Mouse (Mus musculus) kidney, adult 2 months (tissue): ENCODE measurements around the gene Atp4a. TPM values are rescaled to one million over a fixed set of nuclear protein-coding genes. Genes with fewer than 3 reads are reported as not detected.

Experiments
- DNase-seq: peaks from one replicate; pipeline ENCODE4 v3.0.0; 2021
- H3K27ac ChIP-seq: fragments of 200-500 bp; 2 replicates; pipeline ENCODE4 v1.5.1; 2012; ENCODE audit warnings: low read depth, low read length, control low read depth, inconsistent platforms; ENCODE audit not compliant: insufficient read depth
- H3K27me3 ChIP-seq: fragments of 200-500 bp; replicated peaks from 2 replicates; pipeline ENCODE4 v1.6.1; 2012; ENCODE audit warnings: mild to moderate bottlenecking, moderate library complexity, low read length, inconsistent platforms; ENCODE audit not compliant: control insufficient read depth, insufficient read depth
- H3K36me3 ChIP-seq: fragments of 200-500 bp; 2 replicates; pipeline ENCODE4 v1.6.1; 2012; ENCODE audit warnings: mild to moderate bottlenecking, moderate library complexity, low read length, inconsistent platforms; ENCODE audit not compliant: control insufficient read depth, insufficient read depth
- H3K4me1 ChIP-seq: fragments of 200-500 bp; 2 replicates; pipeline ENCODE4 v1.6.1; 2011; ENCODE audit warnings: low read length; ENCODE audit not compliant: control insufficient read depth, insufficient read depth
- H3K4me3 ChIP-seq: fragments of 200-500 bp; 2 replicates; pipeline ENCODE4 v1.5.1; 2011; ENCODE audit warnings: mild to moderate bottlenecking, low read depth, low read length, control low read depth; ENCODE audit not compliant: insufficient read depth
- CTCF ChIP-seq: fragments of 200-500 bp; conservative IDR thresholded peaks from 2 replicates; pipeline ENCODE4 v1.5.1; 2011; ENCODE audit warnings: low read depth, mild to moderate bottlenecking, control low read depth, low read length, moderate library complexity, mixed read lengths; ENCODE audit not compliant: insufficient read depth, insufficient read length
- POLR2A ChIP-seq: fragments of 200-500 bp; IDR thresholded peaks from one replicate; pipeline ENCODE4 v1.6.1; 2011; ENCODE audit warnings: low read depth, low read length, control low read depth
- WGBS: fragments of 180-500 bp; shearing (Covaris S2); methylation state at CpG from one replicate; pipeline ENCODE4 v1.1.7; 2018; 5-methylcytosine and 5-hydroxymethylcytosine counted together
- polyA plus RNA-seq: library from polyadenylated mRNA; depleted of rRNA; stranded (reverse); fragments of >200 nt; gene quantifications from 2 replicates; pipeline ENCODE4 v1.2.3, GENCODE M21; 2012

Atp4a gene
- polyA plus RNA-seq, 1 experiment: 33.1 TPM

GRCm38 (mm10) chr7:30683425-30683824 lies 28.6 kb upstream of the Atp4a start:
- H3K27me3 ChIP-seq: no peaks in the 10 kb centered on the region
- peaks cover 5% of the 10 kb centered on the region for H3K4me1 ChIP-seq
- 73% methylated on average over 2 of the region's 2 CpGs for WGBS
- H3K36me3 ChIP-seq: no peaks in the 10 kb centered on the region
- H3K27ac ChIP-seq: no peak overlapping the region
- no peak for TF ChIP-seq CTCF
- no peak for TF ChIP-seq POLR2A
- H3K4me3 ChIP-seq: no peak overlapping the region
- no peak for DNase-seq

- TF ChIP-seq CTCF: no peak
- Histone ChIP-seq H3K36me3 (no peaks in the 10 kb centered on the region), H3K27me3 (no peaks in the 10 kb centered on the region), H3K4me3 (no peak overlapping the region), H3K27ac (no peak overlapping the region; the same call in 1 of the 2 replicates), H3K4me1 (peaks cover 6% of the 10 kb centered on the region)
- DNase-seq: no peak
- WGBS: 69% methylated on average over 6 of the region's 6 CpGs
These were observed 23.7 kb upstream of the Atp4a start for GRCm38 (mm10) chr7:30688325-30688724.

- Histone ChIP-seq H3K27ac (no peak overlapping the region), H3K36me3 (no peaks in the 10 kb centered on the region), H3K4me3 (no peak overlapping the region), H3K4me1 (peaks cover 7% of the 10 kb centered on the region; the same call in 1 of the 2 replicates), H3K27me3 (no peaks in the 10 kb centered on the region)
- 42% methylated on average over 5 of the region's 5 CpGs for WGBS
- no peak for DNase-seq
- no peak for TF ChIP-seq CTCF
- no peak for TF ChIP-seq POLR2A
These were observed 13.9 kb upstream of the Atp4a start for GRCm38 (mm10) chr7:30698101-30698500.

GRCm38 (mm10) chr7:30698589-30698988 lies 13.4 kb upstream of the Atp4a start, which contains the start of gene 2200002J24Rik:
Gene 2200002J24Rik (plus strand): TSS chr7:30698926.
- no peak for TF ChIP-seq CTCF
- TF ChIP-seq POLR2A: no peak
- Histone ChIP-seq H3K4me1 (peaks cover 7% of the 10 kb centered on the region; the same call in 1 of the 2 replicates), H3K36me3 (no peaks in the 10 kb centered on the region), H3K27ac (no peak within 1 kb of the TSS), H3K4me3 (no peak within 1 kb of the TSS), H3K27me3 (no peaks in the 10 kb centered on the region)
- no peak for DNase-seq
- WGBS: 50% methylated on average over 9 of the region's 9 CpGs

- no peak for DNase-seq
- Histone ChIP-seq H3K4me1 (no peaks in the 10 kb centered on the region), H3K27me3 (no peaks in the 10 kb centered on the region), H3K4me3 (no peak overlapping the region), H3K36me3 (no peaks in the 10 kb centered on the region), H3K27ac (no peak overlapping the region)
- no peak for TF ChIP-seq CTCF
- no peak for TF ChIP-seq POLR2A
- WGBS: 76% methylated on average over 8 of the region's 8 CpGs
These were observed 5.7 kb upstream of the Atp4a start for GRCm38 (mm10) chr7:30706214-30706882.

GRCm38 (mm10) chr7:30707441-30707840 lies 4.6 kb upstream of the Atp4a start:
- no peaks in the 10 kb centered on the region for H3K36me3 ChIP-seq
- H3K27me3 ChIP-seq: no peaks in the 10 kb centered on the region
- H3K4me1 ChIP-seq: no peaks in the 10 kb centered on the region
- no peak for DNase-seq
- TF ChIP-seq CTCF (no peak), POLR2A (no peak)
- H3K27ac ChIP-seq: no peak overlapping the region
- WGBS: 88% methylated on average over 1 of the region's 1 CpGs
- no peak overlapping the region for H3K4me3 ChIP-seq

- no peaks in the 10 kb centered on the region for H3K27me3 ChIP-seq
- 7% methylated on average over 43 of the region's 43 CpGs for WGBS
- TF ChIP-seq CTCF (no peak), POLR2A (no peak)
- no peaks in the 10 kb centered on the region for H3K4me1 ChIP-seq
- DNase-seq: peak; percentile 40
- no peaks in the 10 kb centered on the region for H3K36me3 ChIP-seq
- H3K27ac ChIP-seq: no peak overlapping the region
- 0 out of 2 replicates have a peak overlapping the region, but pooled peaks have one; percentile 15 for H3K4me3 ChIP-seq
These were observed 5.2 kb downstream of the Atp4a start for GRCm38 (mm10) chr7:30717006-30717715.
